10 mouse cellular contexts compared by ENCODE assay signal in the genomic region with DNA sequence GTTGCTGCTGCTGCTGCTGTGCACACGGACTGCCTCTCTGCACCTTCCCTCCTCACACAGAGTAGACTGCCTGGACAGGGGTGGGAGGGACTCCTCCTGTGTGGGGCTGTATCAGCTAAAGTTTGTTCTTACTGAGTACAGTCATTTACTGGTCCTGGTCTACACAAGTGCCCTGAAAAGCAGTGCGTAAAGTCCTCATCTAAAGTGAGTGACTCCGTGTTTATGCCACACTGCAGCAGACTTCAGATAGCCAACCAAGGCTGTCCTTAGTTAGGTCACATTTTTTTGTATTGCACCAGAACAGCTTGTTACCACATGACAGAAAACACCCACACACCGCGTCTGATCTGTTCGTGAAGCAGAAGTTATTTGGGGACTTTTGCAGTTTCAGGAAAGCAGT. TPM values are rescaled to one million over a fixed set of nuclear protein-coding genes. Genes with fewer than 3 reads are reported as not detected.
DNase-seq lines count a peak whose midpoint lies in the region; ATAC-seq and TF ChIP-seq lines count a peak whose summit lies in the region.
"Had no signal": no experiment of that assay in that cellular context is flagged by ENCODE, and none has a peak within 500 bp of the region (broad histone marks: within the 10 kb centered on the region; RNA-seq: fewer than 3 reads in every experiment).

No protein-coding gene starts in this region.

- intact Hi-C loops in left cerebral cortex, postnatal 14 days (cut with DNase I): no loop called here

- no peaks in the 10 kb centered on the region for H3K27me3 ChIP-seq in spleen, adult 2 months (ENCODE audit: control insufficient read depth, insufficient read depth, low read length)
- no peaks in the 10 kb centered on the region for H3K27me3 ChIP-seq in small intestine, adult 2 months (ENCODE audit: control insufficient read depth, insufficient read depth, low read length)
- H3K27me3 ChIP-seq in forebrain, embryonic 12.5 days: peaks cover 3% of the 10 kb centered on the region; the same call in 1 of the 2 replicates
- H3K27me3 ChIP-seq: embryonic facial prominence, embryonic 12.5 days; limb, embryonic 15.5 days had no signal

- no peaks in the 10 kb centered on the region for H3K9me3 ChIP-seq in forebrain, embryonic 12.5 days
- H3K9me3 ChIP-seq: embryonic facial prominence, embryonic 12.5 days; limb, embryonic 15.5 days had no signal

- H3K27ac ChIP-seq in spleen, adult 2 months (ENCODE audit: insufficient read depth, low read length): peak overlapping the region; percentile 44
- 0 out of 2 replicates have a peak overlapping the region, but pooled peaks have one; percentile 7 for H3K27ac ChIP-seq in small intestine, adult 2 months (ENCODE audit: insufficient read depth, low read depth, low read length)
- no peak overlapping the region for H3K27ac ChIP-seq in forebrain, embryonic 12.5 days
- H3K27ac ChIP-seq: embryonic facial prominence, embryonic 12.5 days; limb, embryonic 15.5 days had no signal

- peak; percentile 40 for DNase-seq in adrenal gland, adult 2 months
- DNase-seq in adrenal gland, postnatal 36 days: no peak
- peak; percentile 22 for DNase-seq in spleen, adult 2 months (ENCODE audit: low read depth in 1 of 2, low spot score in 2 of 2)
- no peak for DNase-seq in spleen, adult 12 weeks (ENCODE audit: low spot score)
- DNase-seq in left cerebral cortex, postnatal 14 days (ENCODE audit: low spot score in 2 of 2): peak; percentile 66 to 86
- DNase-seq in cerebellum, postnatal 25 days: no peak

- H3K36me3 ChIP-seq in spleen, adult 2 months (ENCODE audit: control insufficient read depth, insufficient read depth, low read length): peaks cover 4% of the 10 kb centered on the region
- peaks cover 37% of the 10 kb centered on the region for H3K36me3 ChIP-seq in small intestine, adult 2 months (ENCODE audit: control insufficient read depth, insufficient read depth, low read length)
- H3K36me3 ChIP-seq in forebrain, embryonic 12.5 days (replicated peaks): peaks cover 5% of the 10 kb centered on the region; the same call in 1 of the 2 replicates

- H3K4me2 ChIP-seq in forebrain, embryonic 12.5 days: no peak overlapping the region
- H3K4me2 ChIP-seq: embryonic facial prominence, embryonic 12.5 days; limb, embryonic 15.5 days had no signal

- peaks cover 7% of the 10 kb centered on the region; the same call in 1 of the 2 replicates for H3K4me1 ChIP-seq in spleen, adult 2 months (ENCODE audit: control insufficient read depth, insufficient read depth, insufficient read length)
- no peaks in the 10 kb centered on the region for H3K4me1 ChIP-seq in small intestine, adult 2 months (ENCODE audit: control insufficient read depth, insufficient read depth, insufficient read length, low read length)
- H3K4me1 ChIP-seq in forebrain, embryonic 12.5 days: peaks cover 3% of the 10 kb centered on the region
- H3K4me1 ChIP-seq: embryonic facial prominence, embryonic 12.5 days; limb, embryonic 15.5 days had no signal

- TF ChIP-seq POLR2A in spleen, adult 2 months (IDR thresholded peaks at IDR 0.05; ENCODE audit: low read depth, low read length): no peak
- no peak for TF ChIP-seq POLR2A in small intestine, adult 2 months (IDR thresholded peaks at IDR 0.05; ENCODE audit: low read depth, low read length)

- TF ChIP-seq CTCF in spleen, adult 2 months (IDR thresholded peaks at IDR 0.05; ENCODE audit: extremely low read depth, insufficient read depth, insufficient read length, insufficient replicate concordance): no peak
- TF ChIP-seq CTCF in small intestine, adult 2 months (IDR thresholded peaks at IDR 0.05; ENCODE audit: extremely low read depth, insufficient read length, insufficient replicate concordance, low read depth, low read length): no peak

- H3K9ac ChIP-seq in forebrain, embryonic 12.5 days: no peak overlapping the region
- H3K9ac ChIP-seq: embryonic facial prominence, embryonic 12.5 days; limb, embryonic 15.5 days had no signal

- no peak overlapping the region for H3K4me3 ChIP-seq in spleen, adult 2 months (ENCODE audit: extremely low read depth, insufficient read depth, insufficient read length)
- H3K4me3 ChIP-seq in small intestine, adult 2 months (ENCODE audit: low read depth, low read length): no peak overlapping the region
- no peak overlapping the region for H3K4me3 ChIP-seq in forebrain, embryonic 12.5 days (replicated peaks)
- H3K4me3 ChIP-seq: embryonic facial prominence, embryonic 12.5 days; limb, embryonic 15.5 days had no signal

- ATAC-seq in forebrain, embryonic 12.5 days (ENCODE audit: low FRiP score): no peak

- 28% methylated on average over 6 of the region's 6 CpGs for WGBS in spleen, adult 2 months
- 80% methylated on average over 6 of the region's 6 CpGs for WGBS in small intestine, adult 2 months
- WGBS in forebrain, embryonic 12.5 days: 90% methylated on average over 6 of the region's 6 CpGs

RNA-seq across cellular contexts. Expression of gene Plekha1, which starts 27.4 kb away (rescaled TPM):
- 10 to 100 TPM; 22.5 to 30.1 TPM for total RNA-seq in adrenal gland, adult 2 months (2021)
- polyA plus RNA-seq in adrenal gland, adult 2 months (2012; rRNA removed): 11.0 and 11.2 TPM in 2 replicates
- total RNA-seq in adrenal gland, postnatal 36 days (2021): 10 to 100 TPM; 22.7 to 32.2 TPM
- 22.4 and 22.5 TPM in 2 replicates for polyA plus RNA-seq in spleen, adult 2 months (2012; rRNA removed)
- total RNA-seq in left cerebral cortex, postnatal 14 days (2021): 10 to 100 TPM; 92.6 to 98.0 TPM
- polyA plus RNA-seq in small intestine, adult 2 months (2012; rRNA removed): 12.0 and 63.7 TPM in 2 replicates
- 32.1 and 34.9 TPM in 2 replicates for polyA plus RNA-seq in forebrain, embryonic 12.5 days (2016; fragmentation: Nextera tagmentation; extraction: Ambion mirVana)

RNA-seq across cellular contexts. Expression of gene Htra1, which starts 42.9 kb away (rescaled TPM):
- total RNA-seq in adrenal gland, adult 2 months (2021): 10 to 100 TPM; 34.5 to 87.0 TPM
- 90.6 and 134 TPM in 2 replicates for polyA plus RNA-seq in adrenal gland, adult 2 months (2012; rRNA removed)
- 10 to 100 TPM; 38.5 to 94.6 TPM for total RNA-seq in adrenal gland, postnatal 36 days (2021)
- polyA plus RNA-seq in spleen, adult 2 months (2012; rRNA removed): 37.7 and 47.4 TPM in 2 replicates
- 100 to 1,000 TPM; 222 to 262 TPM for total RNA-seq in left cerebral cortex, postnatal 14 days (2021)
- polyA plus RNA-seq in small intestine, adult 2 months (2012; rRNA removed): 30.2 and 35.8 TPM in 2 replicates
- polyA plus RNA-seq in forebrain, embryonic 12.5 days (2016; fragmentation: Nextera tagmentation; extraction: Ambion mirVana): 3.1 and 5.9 TPM in 2 replicates

Comparison
In these comparisons a context has a peak if more than half of its experiments do, and no peak if none do; other contexts are left out.
1. DNase-seq: peak in adrenal gland, adult 2 months (single experiment), spleen, adult 2 months (2 of 2) and left cerebral cortex, postnatal 14 days (2 of 2); none in adrenal gland, postnatal 36 days (0 of 2), spleen, adult 12 weeks (single experiment) and cerebellum, postnatal 25 days (0 of 2).